In the genomic region with DNA sequence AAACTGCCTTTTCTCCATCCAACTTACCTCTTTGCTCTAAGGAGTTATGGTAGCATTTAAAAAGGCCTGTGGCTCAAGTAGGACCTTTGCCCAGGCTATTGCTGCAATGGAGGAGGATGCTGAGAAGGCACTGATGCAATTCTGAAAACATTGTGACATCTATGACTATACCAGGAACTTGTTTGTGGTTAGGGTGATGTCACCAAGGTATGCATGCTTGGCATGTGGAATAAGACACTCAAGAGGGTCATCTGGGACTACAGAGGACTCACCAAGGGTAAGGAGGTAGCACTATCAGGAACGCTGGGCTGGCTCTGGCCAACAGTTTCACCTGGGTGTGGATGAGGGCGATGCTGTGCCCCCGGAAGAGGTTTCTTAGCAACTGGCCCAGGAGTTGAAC, we compare ENCODE assay signal across 8 mouse cellular contexts. TPM values are rescaled to one million over a fixed set of nuclear protein-coding genes. Genes with fewer than 3 reads are reported as not detected.
A peak's percentile ranks its signal among the peaks of the same experiment; 100 is the strongest.
DNase-seq lines count a peak whose midpoint lies in the region; ATAC-seq and TF ChIP-seq lines count a peak whose summit lies in the region.

Rnf11 (minus strand) TSS at position 108 of the 400 bp plus-strand sequence.

- no peak within 1 kb of the TSS for H3K4me2 ChIP-seq in kidney, postnatal 0 days (ENCODE audit: low read length)
- no peak within 1 kb of the TSS for H3K4me2 ChIP-seq in embryonic facial prominence, embryonic 11.5 days (ENCODE audit: low read depth, low read length)

- no peaks in the 10 kb centered on the region for H3K36me3 ChIP-seq in kidney, postnatal 0 days (ENCODE audit: insufficient read depth, low read length)
- no peaks in the 10 kb centered on the region for H3K36me3 ChIP-seq in embryonic facial prominence, embryonic 11.5 days (replicated peaks; ENCODE audit: control insufficient read depth, insufficient read depth, low read depth, low read length)

- no peak within 1 kb of the TSS for H3K4me3 ChIP-seq in kidney, postnatal 0 days (replicated peaks; ENCODE audit: low read depth, low read length)
- no peak within 1 kb of the TSS for H3K4me3 ChIP-seq in embryonic facial prominence, embryonic 11.5 days (ENCODE audit: low read depth, low read length)

- no peak within 1 kb of the TSS for H3K27ac ChIP-seq in kidney, postnatal 0 days
- H3K27ac ChIP-seq in embryonic facial prominence, embryonic 11.5 days (replicated peaks; ENCODE audit: low read depth, low read length): no peak within 1 kb of the TSS

- no peak for ATAC-seq in kidney, postnatal 0 days (replicated peaks; ENCODE audit: low FRiP score, low read depth)
- no peak for ATAC-seq in embryonic facial prominence, embryonic 11.5 days (replicated peaks; ENCODE audit: insufficient number of reproducible peaks, low FRiP score, low TSS enrichment, low read depth)
- ATAC-seq in megakaryocyte progenitor cell, adult 5-6 weeks (replicated peaks; ENCODE audit: poor library complexity): peak; percentile 87

- H3K4me1 ChIP-seq in kidney, postnatal 0 days (replicated peaks; ENCODE audit: insufficient read depth, low read length): no peaks in the 10 kb centered on the region
- H3K4me1 ChIP-seq in embryonic facial prominence, embryonic 11.5 days (ENCODE audit: control insufficient read depth, insufficient read depth, low read length): no peaks in the 10 kb centered on the region

- no peak for TF ChIP-seq CTCF in kidney, postnatal 0 days (IDR thresholded peaks at IDR 0.05; ENCODE audit: low read depth)

- 88% methylated on average over 3 of the region's 3 CpGs for WGBS in kidney, postnatal 0 days
- WGBS in embryonic facial prominence, embryonic 11.5 days: 83% methylated on average over 3 of the region's 3 CpGs

- H3K9ac ChIP-seq in kidney, postnatal 0 days (ENCODE audit: low read depth, low read length): no peak within 1 kb of the TSS
- H3K9ac ChIP-seq in embryonic facial prominence, embryonic 11.5 days (replicated peaks; ENCODE audit: low read length): no peak within 1 kb of the TSS

- H3K9me3 ChIP-seq in kidney, postnatal 0 days (replicated peaks; ENCODE audit: low read length): no peaks in the 10 kb centered on the region
- H3K9me3 ChIP-seq in embryonic facial prominence, embryonic 11.5 days (replicated peaks; ENCODE audit: control insufficient read depth, low read length): no peaks in the 10 kb centered on the region

- DNase-seq in kidney, postnatal 0 days (ENCODE audit: low spot score): no peak
- DNase-seq in kidney, adult 11 months: no peak
- no peak for DNase-seq in embryonic facial prominence, embryonic 11.5 days (ENCODE audit: low spot score)
- DNase-seq in heart, adult 8-10 months (ENCODE audit: low spot score): no peak
- no peak for DNase-seq in layer of hippocampus, postnatal 36 days
- DNase-seq in ovary, postnatal 10 days (ENCODE audit: low spot score): no peak
- no peak for DNase-seq in embryo, embryonic 9.5 days (ENCODE audit: extremely low spot score)

- no peaks in the 10 kb centered on the region for H3K27me3 ChIP-seq in kidney, postnatal 0 days (ENCODE audit: insufficient read depth, low read length)
- no peaks in the 10 kb centered on the region for H3K27me3 ChIP-seq in embryonic facial prominence, embryonic 11.5 days (ENCODE audit: control insufficient read depth, insufficient read depth, low read length)

RNA-seq across cellular contexts. Expression of gene Rnf11, which starts in this region (rescaled TPM):
- 51.6 and 57.5 TPM in 2 replicates for polyA plus RNA-seq in kidney, postnatal 0 days (2015; fragmentation: Nextera tagmentation; extraction: Ambion mirVana)
- 48.3 and 50.8 TPM in 2 replicates for polyA plus RNA-seq in embryonic facial prominence, embryonic 11.5 days (2014; fragmentation: Nextera tagmentation; extraction: Ambion mirVana)
- 100 to 1,000 TPM in 2 of 4 experiments, 10 to 100 TPM in 2; 83.1 to 110 (median 98.7) TPM for total RNA-seq in heart, adult 8-10 months (2022)
- 100 to 1,000 TPM; 181 to 188 TPM for total RNA-seq in layer of hippocampus, postnatal 36 days (2021)
- 17.3 and 20.9 TPM in 2 replicates for total RNA-seq in megakaryocyte progenitor cell, adult 5-6 weeks (2015)
- 18.7 and 27.1 TPM in 2 replicates for total RNA-seq in megakaryocyte progenitor cell, adult 5-6 weeks (2017)
